Mouse (Mus musculus): ENCODE data around the gene Vmn1r130. TPM values are rescaled to one million over a fixed set of nuclear protein-coding genes. Genes with fewer than 3 reads are reported as not detected.
"Not testable (repeated sequence)": the region's sequence is repeated elsewhere in the genome, so short reads cannot be mapped to it uniquely, and the experiment has no call there.

The Vmn1r130 gene
- not detected in 2 replicates for polyA plus RNA-seq (2012; rRNA removed)

DNA sequence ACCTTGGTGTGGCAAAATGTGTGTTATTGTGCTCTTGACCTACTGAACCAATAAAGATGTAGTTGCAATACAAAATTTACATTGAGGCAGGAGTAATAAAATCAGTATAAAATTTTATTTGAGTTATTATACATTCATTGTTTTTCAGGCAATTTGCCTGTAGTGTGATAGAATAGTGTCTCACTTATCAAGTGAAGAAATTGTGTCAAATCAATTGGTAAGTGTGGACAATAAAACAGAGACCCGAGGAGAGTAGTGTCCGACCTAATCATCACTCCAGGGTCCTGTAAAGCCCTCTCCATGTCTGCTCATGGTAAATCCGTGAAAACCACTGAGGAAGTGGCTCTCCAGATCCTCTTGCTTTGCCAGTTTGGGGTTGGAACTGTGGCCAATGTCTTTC lies at the start of gene Vmn1r130:
TSS of gene Vmn1r130 (plus strand) at position 301 of the 400 bp plus-strand sequence.
- not testable (repeated sequence) for DNase-seq; H3K27ac ChIP-seq (ENCODE audit: control insufficient read depth, insufficient read depth, low read length); H3K27me3 ChIP-seq (ENCODE audit: control insufficient read depth, insufficient read depth, low read length); H3K4me3 ChIP-seq (ENCODE audit: control insufficient read depth, insufficient read depth, low read length); H3K36me3 ChIP-seq (ENCODE audit: control insufficient read depth, insufficient read depth, low read length); H3K4me1 ChIP-seq (replicated peaks; ENCODE audit: control insufficient read depth, insufficient read depth, low read length)
- WGBS, result no CpG with 5 or more reads among the region's 3 CpGs

- no CpG with 5 or more reads among the region's 2 CpGs for WGBS
- DNase-seq; H3K27me3 ChIP-seq (ENCODE audit: control insufficient read depth, insufficient read depth, low read length); H3K27ac ChIP-seq (ENCODE audit: control insufficient read depth, insufficient read depth, low read length); H3K4me1 ChIP-seq (replicated peaks; ENCODE audit: control insufficient read depth, insufficient read depth, low read length); H3K4me3 ChIP-seq (ENCODE audit: control insufficient read depth, insufficient read depth, low read length); H3K36me3 ChIP-seq (ENCODE audit: control insufficient read depth, insufficient read depth, low read length): not testable (repeated sequence)
These were observed 34.4 kb downstream of the Vmn1r130 start, which contains the start of gene Vmn1r131 for GRCm38 (mm10) chr7:21545990-21546389. Gene Vmn1r131, minus strand, starts transcription at chr7:21546090.

Other genes with a start within 250 kb of the Vmn1r130 start
- not detected in 2 replicates for gene Vmn1r125, start 239.6 kb upstream of the Vmn1r130 start, polyA plus RNA-seq (2012; rRNA removed)
- gene Vmn1r126, start 210.3 kb upstream of the Vmn1r130 start, polyA plus RNA-seq (2012; rRNA removed), result not detected in 2 replicates
- not detected in 2 replicates for gene Vmn1r127, start 191.9 kb upstream of the Vmn1r130 start, polyA plus RNA-seq (2012; rRNA removed)
- gene Vmn1r128, start 162.4 kb upstream of the Vmn1r130 start, polyA plus RNA-seq (2012; rRNA removed), result not detected in 2 replicates
- gene Vmn1r129, start 150.5 kb upstream of the Vmn1r130 start, polyA plus RNA-seq (2012; rRNA removed), result not detected in 2 replicates
- not detected in 2 replicates for gene Gm6882, start 79.0 kb upstream of the Vmn1r130 start, polyA plus RNA-seq (2012; rRNA removed)
- gene Vmn1r131, start 34.3 kb downstream of the Vmn1r130 start, polyA plus RNA-seq (2012; rRNA removed), result not detected in 2 replicates
- gene Vmn1r132, start 102.3 kb downstream of the Vmn1r130 start, polyA plus RNA-seq (2012; rRNA removed), result not detected in 2 replicates
- gene Gm4175, start 249.7 kb downstream of the Vmn1r130 start, polyA plus RNA-seq (2012; rRNA removed), result not detected in 2 replicates